Mouse (Mus musculus) urinary bladder, postnatal 14 days (tissue): Measurements from ENCODE around the gene Flrt3.

Experiments
- DNase-seq: peaks from one replicate; pipeline ENCODE4 v3.0.0; 2021; ENCODE audit warnings: low spot score

The Flrt3 gene

GRCm38 (mm10) chr2:140653481-140653880 lies 17.8 kb downstream of the Flrt3 start:
- no peak for DNase-seq

DNA sequence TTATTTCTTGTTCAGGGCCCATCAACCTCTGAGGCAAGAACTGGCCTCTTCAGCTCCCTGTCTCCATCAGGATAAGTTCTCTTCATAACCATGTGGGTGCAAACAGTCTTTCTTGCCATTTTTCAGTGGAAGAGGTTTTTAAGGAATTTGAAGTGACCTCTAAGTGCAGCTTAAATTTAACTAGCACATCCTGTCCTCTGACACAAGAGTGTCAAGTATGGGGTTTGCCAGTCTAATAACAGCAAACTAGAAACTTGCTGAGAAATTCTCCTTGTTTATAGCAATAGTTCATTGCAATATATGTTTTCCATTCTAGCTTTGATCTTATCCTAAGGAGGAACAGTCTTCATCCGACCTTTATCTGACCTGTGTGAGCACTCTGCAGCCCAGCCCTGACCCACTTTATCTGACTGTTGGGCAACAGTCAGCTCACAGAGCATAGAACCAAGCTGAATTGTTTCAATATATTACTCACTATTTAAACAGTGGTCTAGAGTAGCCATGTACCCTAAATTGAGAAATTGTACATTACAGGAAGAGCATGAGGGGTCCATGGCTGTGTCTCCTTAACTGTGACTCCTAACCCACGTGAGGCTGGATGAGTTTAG lies 49.4 kb downstream of the Flrt3 start:
- DNase-seq = no peak

- DNase-seq = no peak
These were observed 55.8 kb downstream of the Flrt3 start for GRCm38 (mm10) chr2:140615451-140615850.
